Mouse (Mus musculus): Measurements from ENCODE around the gene Polg2.
"Not testable (repeated sequence)": the region's sequence is repeated elsewhere in the genome, so short reads cannot be mapped to it uniquely, and the experiment has no call there.

The Polg2 gene

GRCm38 (mm10) chr11:106724916-106725235, 54.5 kb downstream of the Polg2 start:
- not testable (repeated sequence) for DNase-seq (ENCODE audit: low spot score)

- DNase-seq (ENCODE audit: low spot score) = no peak
Measured at GRCm38 (mm10) chr11:106724176-106724915, 55.0 kb downstream of the Polg2 start.

- no peak for DNase-seq (ENCODE audit: low spot score)
Measured at GRCm38 (mm10) chr11:106723611-106724125, 55.7 kb downstream of the Polg2 start.

- no peak for DNase-seq (ENCODE audit: low spot score)
Measured at GRCm38 (mm10) chr11:106722831-106723361, 56.4 kb downstream of the Polg2 start.

GRCm38 (mm10) chr11:106720379-106720778, 59.0 kb downstream of the Polg2 start:
- DNase-seq (ENCODE audit: low spot score) = no peak
